Mouse (Mus musculus) adrenal gland, adult 18-20 months (tissue): ENCODE measurements around the gene Aff3. TPM values are rescaled to one million over a fixed set of nuclear protein-coding genes. Genes with fewer than 3 reads are reported as not detected.

Experiments
- DNase-seq, 2 experiments: peaks; one replicate each; pipeline ENCODE4 v3.0.0; 2021 to 2022; ENCODE audit warnings: low spot score in 2 of 2
- long read RNA-seq, 2 experiments: library from polyadenylated mRNA; stranded (forward); transcript quantifications; one replicate each; pipeline ENCODE4 v2.0.0; 2021
- total RNA-seq, 2 experiments: library from RNA; stranded (reverse); gene quantifications; 1 replicate in 1 of 2; 2 replicates in 1 of 2; pipeline ENCODE4 v1.2.3; 2021

Gene Aff3
- total RNA-seq: 1 to 10 TPM; 2.2 to 2.8 TPM
- long read RNA-seq, experiment 1: 0 reads
- long read RNA-seq, experiment 2, partial matches to known transcripts: 0 of 1 reads
- long read RNA-seq, experiment 2, other reads (novel, unspliced or antisense): 1 of 1 reads

GRCm38 (mm10) chr1:38664777-38665176, at the start of gene Aff3:
Aff3 (minus strand) TSS chr1:38664955.
- DNase-seq: no peak

- DNase-seq: no peak
Observed at GRCm38 (mm10) chr1:38700646-38701045, 35.9 kb upstream of the Aff3 start.

- DNase-seq: no peak
Observed at GRCm38 (mm10) chr1:38699244-38699643, 34.5 kb upstream of the Aff3 start.

- no peak for DNase-seq
Observed at GRCm38 (mm10) chr1:38695812-38696681, 31.3 kb upstream of the Aff3 start.

- DNase-seq: no peak
Observed at GRCm38 (mm10) chr1:38695089-38695811, 30.5 kb upstream of the Aff3 start.

- no peak for DNase-seq
Observed at GRCm38 (mm10) chr1:38694142-38694541, 29.4 kb upstream of the Aff3 start.

- DNase-seq: no peak
Observed at GRCm38 (mm10) chr1:38690471-38690870, 25.7 kb upstream of the Aff3 start.

- DNase-seq: no peak
Observed at GRCm38 (mm10) chr1:38688216-38688615, 23.5 kb upstream of the Aff3 start.

- no peak for DNase-seq
Observed at GRCm38 (mm10) chr1:38685706-38686105, 21.0 kb upstream of the Aff3 start.

GRCm38 (mm10) chr1:38683158-38683721, 18.5 kb upstream of the Aff3 start:
- DNase-seq: no peak

- DNase-seq: no peak
Observed at GRCm38 (mm10) chr1:38679890-38680289, 15.1 kb upstream of the Aff3 start.

- DNase-seq: no peak
Observed at GRCm38 (mm10) chr1:38671756-38672155, 7.0 kb upstream of the Aff3 start.

GRCm38 (mm10) chr1:38671019-38671418, 6.3 kb upstream of the Aff3 start:
- DNase-seq: no peak

- DNase-seq: no peak
Observed at GRCm38 (mm10) chr1:38668327-38668726, 3.6 kb upstream of the Aff3 start.

- DNase-seq: no peak
Observed at GRCm38 (mm10) chr1:38667892-38668291, 3.1 kb upstream of the Aff3 start.

- DNase-seq: no peak
Observed at GRCm38 (mm10) chr1:38666766-38667118, 2.0 kb upstream of the Aff3 start.

GRCm38 (mm10) chr1:38666111-38666765, 1.5 kb upstream of the Aff3 start:
- no peak for DNase-seq

GRCm38 (mm10) chr1:38665611-38666010, 856 bp upstream of the Aff3 start:
- no peak for DNase-seq

GRCm38 (mm10) chr1:38664261-38664660, 494 bp downstream of the Aff3 start:
- DNase-seq: no peak

GRCm38 (mm10) chr1:38662616-38663193, 2.0 kb downstream of the Aff3 start:
- DNase-seq: no peak
